Mouse (Mus musculus): ENCODE data around the gene Ccdc180. TPM values are rescaled to one million over a fixed set of nuclear protein-coding genes. Genes with fewer than 3 reads are reported as not detected.

Ccdc180 gene
- total and polyA plus RNA-seq, 3 experiments, result 0.20 TPM; not detected in 2

- no peak overlapping the region for H3K4me2 ChIP-seq (ENCODE audit: insufficient read depth, low read depth, poor library complexity, severe bottlenecking)
Measured at GRCm38 (mm10) chr4:45896425-45897081, 6.5 kb downstream of the Ccdc180 start.

GRCm38 (mm10) chr4:45898413-45898812 lies 8.3 kb downstream of the Ccdc180 start:
- in situ Hi-C loops (cut with MboI; ENCODE audit: low pct_ligation_motif_present, low pct_unique_long_range_greater_than_20kb, low sequenced_read_pairs), result no loop called here
- H3K79me2 ChIP-seq (replicated peaks; ENCODE audit: control insufficient read depth, extremely low read depth, insufficient read depth, poor library complexity, severe bottlenecking), result no peaks in the 10 kb centered on the region
- H3K4me1 ChIP-seq (ENCODE audit: control insufficient read depth in 1 of 2, insufficient read depth in 2 of 2), result peaks cover 0 to 18% of the 10 kb centered on the region in 2 experiments; a peak in 2 of 4 replicates
- no peak overlapping the region for H3K27ac ChIP-seq (ENCODE audit: insufficient read depth, low read depth)
- DNase-seq (ENCODE audit: extremely low read depth), result no peak
- no peak overlapping the region for H3K4me3 ChIP-seq (replicated peaks in 1 of 3; ENCODE audit: low read depth in 2 of 3, low read length in 2 of 3, poor library complexity in 1 of 3)
- TF ChIP-seq POLR2AphosphoS2 (IDR thresholded peaks at IDR 0.05; ENCODE audit: low read depth, low read length), result no peak
- TF ChIP-seq SMC3 (IDR thresholded peaks at IDR 0.05; ENCODE audit: low read depth, low read length), result no peak
- no peak for TF ChIP-seq GABPA (IDR thresholded peaks at IDR 0.05; ENCODE audit: insufficient replicate concordance, low read depth, low read length)
- TF ChIP-seq ZC3H11A (IDR thresholded peaks at IDR 0.05; ENCODE audit: low read depth, low read length), result no peak
- no peak for TF ChIP-seq IRF4 (IDR thresholded peaks at IDR 0.05; ENCODE audit: low read depth, low read length)
- dilution Hi-C loops (cut with MboI; ENCODE audit: extremely low pct_ligation_motif_present, extremely low pct_unique_long_range_greater_than_20kb, low sequenced_read_pairs), result no loop called here
- H3K4me2 ChIP-seq (ENCODE audit: insufficient read depth, low read depth, poor library complexity, severe bottlenecking), result no peak overlapping the region
- H3K27me3 ChIP-seq (replicated peaks), result peaks cover 16% of the 10 kb centered on the region
- no peak overlapping the region for H3K9ac ChIP-seq (ENCODE audit: insufficient read depth, low read depth)
- no peaks in the 10 kb centered on the region for H3K36me3 ChIP-seq (replicated peaks in 1 of 2; ENCODE audit: control insufficient read depth in 1 of 2, insufficient read depth in 1 of 2, low read length in 1 of 2)
- H3K9me3 ChIP-seq (replicated peaks; ENCODE audit: low read length), result no peaks in the 10 kb centered on the region

More at GRCm38 (mm10) chr4:45896425-45897081, 6.5 kb downstream of the Ccdc180 start:
- Histone ChIP-seq H3K27me3 (replicated peaks) (peaks cover 13% of the 10 kb centered on the region), H3K9me3 (replicated peaks; ENCODE audit: low read length) (no peaks in the 10 kb centered on the region), H3K9ac (ENCODE audit: insufficient read depth, low read depth) (no peak overlapping the region), H3K79me2 (replicated peaks; ENCODE audit: control insufficient read depth, extremely low read depth, insufficient read depth, poor library complexity, severe bottlenecking) (no peaks in the 10 kb centered on the region), H3K27ac (ENCODE audit: insufficient read depth, low read depth) (no peak overlapping the region), H3K4me3 (replicated peaks in 1 of 3; ENCODE audit: low read depth in 2 of 3, low read length in 2 of 3, poor library complexity in 1 of 3) (no peak overlapping the region), H3K4me1 (ENCODE audit: control insufficient read depth in 1 of 2, insufficient read depth in 2 of 2) (peaks cover 0 to 18% of the 10 kb centered on the region in 2 experiments; a peak in 2 of 4 replicates), H3K36me3 (replicated peaks in 1 of 2; ENCODE audit: control insufficient read depth in 1 of 2, insufficient read depth in 1 of 2, low read length in 1 of 2) (no peaks in the 10 kb centered on the region)
- in situ Hi-C loops (cut with MboI; ENCODE audit: low pct_ligation_motif_present, low pct_unique_long_range_greater_than_20kb, low sequenced_read_pairs) (no loop called here), dilution Hi-C loops (cut with MboI; ENCODE audit: extremely low pct_ligation_motif_present, extremely low pct_unique_long_range_greater_than_20kb, low sequenced_read_pairs) (no loop called here)
- DNase-seq (ENCODE audit: extremely low read depth), result no peak
- TF ChIP-seq BHLHE40 (IDR thresholded peaks at IDR 0.05; ENCODE audit: low read depth, low read length) (no peak), SIN3A (IDR thresholded peaks at IDR 0.05; ENCODE audit: low read length) (no peak), MEF2A (IDR thresholded peaks at IDR 0.05; ENCODE audit: borderline replicate concordance, low read depth, low read length) (no peak), IRF4 (IDR thresholded peaks at IDR 0.05; ENCODE audit: low read depth, low read length) (no peak), MYC (IDR thresholded peaks at IDR 0.05; ENCODE audit: low read depth, low read length) (no peak), NELFE (IDR thresholded peaks at IDR 0.05; ENCODE audit: low read depth, low read length) (no peak), USF1 (IDR thresholded peaks at IDR 0.05; ENCODE audit: low read depth, low read length) (no peak), GABPA (IDR thresholded peaks at IDR 0.05; ENCODE audit: insufficient replicate concordance, low read depth, low read length) (no peak), MAFK (IDR thresholded peaks at IDR 0.05; ENCODE audit: insufficient replicate concordance, low read length) (no peak), NRF1 (IDR thresholded peaks at IDR 0.05; ENCODE audit: low read depth, low read length) (no peak), JUND (conservative IDR thresholded peaks at IDR 0.05; ENCODE audit: low read depth, low read length) (no peak), ZKSCAN1 (IDR thresholded peaks at IDR 0.05; ENCODE audit: borderline replicate concordance, low read depth, low read length) (no peak), MAX (IDR thresholded peaks at IDR 0.05; ENCODE audit: low read length) (no peak), CHD1 (IDR thresholded peaks at IDR 0.05; ENCODE audit: low read depth, low read length) (no peak), KAT2A (IDR thresholded peaks at IDR 0.05; ENCODE audit: insufficient replicate concordance, low read length) (no peak), MXI1 (IDR thresholded peaks at IDR 0.05; ENCODE audit: low read depth, low read length) (no peak), EP300 (IDR thresholded peaks at IDR 0.05; ENCODE audit: low read length) (no peak), TCF12 (IDR thresholded peaks at IDR 0.05; ENCODE audit: low read depth, low read length) (no peak)

Measured in CH12.LX (cell line).